Mouse (Mus musculus) layer of hippocampus, postnatal 14 days (tissue): ENCODE data around the gene Ano4. TPM values are rescaled to one million over a fixed set of nuclear protein-coding genes. Genes with fewer than 3 reads are reported as not detected.

ENCODE experiments used
- DNase-seq, 2 experiments: peaks; one replicate each; pipeline ENCODE4 v3.0.0; 2021 to 2022; ENCODE audit warnings: low spot score in 2 of 2, mixed read lengths in 1 of 2
- total RNA-seq, 2 experiments: library from RNA; stranded (reverse); gene quantifications; 2 replicates each; pipeline ENCODE4 v1.2.3; 2021

Gene Ano4
- total RNA-seq, 2 experiments from 2014 or later = 20.3 to 26.3 TPM

DNA sequence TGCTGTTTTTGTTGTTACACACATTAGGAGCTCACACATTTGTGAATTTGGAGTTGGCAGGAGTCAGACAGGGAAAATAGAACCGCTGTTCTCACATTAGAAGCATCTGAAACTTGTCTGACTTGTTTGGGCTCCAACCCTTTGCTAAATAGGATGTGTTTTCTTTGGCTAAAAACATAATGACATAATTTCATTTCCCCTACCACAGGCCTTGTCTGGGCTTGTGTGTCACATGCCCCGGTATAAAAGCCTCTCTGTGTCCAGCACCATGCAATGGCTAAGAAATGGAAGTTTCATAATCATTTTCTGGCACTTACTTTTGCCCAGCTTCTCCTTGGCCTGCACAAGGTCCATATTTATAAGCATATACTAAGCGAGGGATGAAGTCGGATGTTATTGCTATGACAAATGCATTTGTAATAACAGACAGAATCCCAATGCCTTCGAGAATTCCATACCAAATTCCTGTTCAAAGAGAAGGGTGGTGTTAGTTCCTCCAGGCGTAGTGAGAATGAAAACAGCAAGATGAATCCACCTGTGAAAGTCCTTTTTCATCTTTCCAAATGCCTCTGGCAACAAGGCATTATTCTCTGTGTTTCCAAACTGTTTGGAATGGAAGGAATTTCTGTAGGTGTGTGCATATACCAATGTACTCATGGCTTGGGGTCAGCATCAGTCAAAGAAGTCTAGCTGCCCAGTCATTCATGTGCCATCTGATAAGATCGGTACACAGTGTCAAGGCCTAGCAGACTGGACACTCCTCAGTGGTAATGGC lies 373.4 kb downstream of the Ano4 start:
- no peak for DNase-seq

DNA sequence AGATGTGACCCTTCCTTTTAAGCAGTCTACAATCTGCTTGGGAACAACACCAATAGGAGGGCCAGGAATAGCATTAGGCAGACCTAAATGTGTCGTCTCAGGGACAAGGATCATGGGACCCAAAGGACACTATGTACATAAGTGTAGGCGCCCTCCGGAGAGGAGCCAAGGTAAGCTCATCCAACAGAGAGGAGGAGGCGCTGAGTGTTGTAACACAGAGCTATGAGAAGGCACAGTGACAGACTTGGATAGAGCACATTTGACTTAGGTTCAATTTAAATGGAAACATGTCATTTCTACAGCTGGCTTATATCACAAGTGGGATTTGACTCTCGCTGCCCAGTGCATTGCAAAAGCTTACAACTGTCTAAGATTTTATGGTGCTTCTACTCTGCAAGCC lies 376.0 kb downstream of the Ano4 start:
- no peak for DNase-seq

DNA sequence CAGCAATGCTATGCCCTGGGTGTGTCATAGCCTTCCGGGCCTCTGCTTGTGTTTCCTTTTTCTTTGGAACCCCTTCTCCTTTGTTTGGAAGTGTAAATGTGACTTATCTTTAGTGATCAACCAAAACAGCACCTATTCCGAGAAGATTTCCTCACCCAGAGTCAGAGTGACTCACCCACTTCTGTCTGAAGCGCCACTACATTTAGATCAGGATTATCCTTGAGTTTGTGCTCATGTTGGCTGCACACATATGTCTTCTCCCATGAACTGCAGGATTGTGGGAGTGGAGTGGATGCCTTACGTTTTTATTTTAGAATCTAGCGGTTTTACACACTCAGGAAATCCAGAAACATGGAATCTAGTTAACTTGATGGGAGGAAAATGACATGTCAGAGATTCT lies 383.8 kb downstream of the Ano4 start:
- DNase-seq = no peak

DNA sequence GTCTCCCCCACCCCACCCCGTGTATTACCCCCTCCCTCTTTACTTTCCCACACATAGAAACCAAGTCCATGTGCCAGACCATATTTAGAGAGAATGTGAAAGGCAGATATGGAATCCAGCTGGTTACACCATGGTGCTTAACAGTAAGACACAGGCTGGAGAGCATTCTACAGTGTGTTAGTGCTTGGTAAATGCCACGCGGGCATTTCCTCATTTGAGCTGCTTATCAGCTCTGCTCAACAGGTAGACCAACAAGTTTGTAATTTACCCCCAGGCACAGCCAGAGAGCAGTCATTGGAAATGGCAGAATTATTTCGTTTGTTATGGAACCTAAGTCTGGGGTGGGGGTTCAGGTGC lies 394.3 kb downstream of the Ano4 start:
- no peak for DNase-seq

DNA sequence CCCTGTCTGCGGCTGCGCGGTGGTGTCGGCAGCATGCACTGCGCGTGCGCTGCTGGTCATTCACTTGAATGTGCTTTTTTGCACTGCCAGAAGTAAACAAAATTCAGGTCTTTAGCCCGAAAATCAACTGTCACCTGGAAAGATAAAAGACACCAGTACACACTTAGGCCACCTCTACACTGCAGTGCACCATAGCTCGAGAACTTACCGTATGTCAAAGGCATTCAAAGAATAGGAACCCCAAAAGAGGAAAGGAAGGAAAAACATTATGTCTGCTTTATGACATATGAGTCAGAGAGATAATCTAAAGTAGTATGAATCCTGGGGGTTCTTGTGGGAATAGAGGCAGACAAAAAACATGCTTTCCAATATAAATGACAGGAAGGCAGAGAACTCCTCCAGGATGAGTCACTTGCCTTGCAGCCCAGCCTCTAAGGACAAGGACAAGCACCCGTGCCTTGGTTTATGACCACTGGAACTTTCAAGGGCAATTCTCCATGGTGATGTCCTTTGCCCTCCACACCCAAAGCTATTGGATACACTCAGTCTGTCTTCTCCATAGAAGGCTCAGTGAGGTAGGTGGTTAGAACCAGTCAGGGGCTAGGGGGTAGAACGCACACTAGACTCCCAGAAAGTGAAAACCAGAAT lies 394.8 kb downstream of the Ano4 start:
- no peak for DNase-seq

Other genes starting within 250 kb of the Ano4 start
- gene Gas2l3, start 99.2 kb upstream of the Ano4 start, total RNA-seq = 1 to 10 TPM; 3.3 to 3.4 TPM
- gene Nr1h4, start 188.8 kb upstream of the Ano4 start, total RNA-seq = under 1 TPM in 1 of 2 experiments, not detected in 1; 0.32 TPM